Mouse (Mus musculus) mouse trophoblast stem cell (cell line): ENCODE results near the gene Dclk2.

Experiments used
- in situ Hi-C, 2 experiments: fragments of 300-500 bp; cut with MseI, MboI; formaldehyde crosslinking; loops; 2 replicates in 1 of 2; 3 replicates in 1 of 2; pipeline ENCODE4 v1.15.1; 2025

Gene Dclk2

GRCm38 (mm10) chr3:86761095-86762035 lies 159.3 kb downstream of the Dclk2 start:
- in situ Hi-C loops = no loop called here

- in situ Hi-C loops = no loop called here
These were observed 160.2 kb downstream of the Dclk2 start for GRCm38 (mm10) chr3:86760474-86760873.

- in situ Hi-C loops = no loop called here
These were observed 160.8 kb downstream of the Dclk2 start for GRCm38 (mm10) chr3:86759834-86760233.

GRCm38 (mm10) chr3:86759383-86759782 lies 161.3 kb downstream of the Dclk2 start:
- in situ Hi-C loops = no loop called here

- in situ Hi-C loops = no loop called here
These were observed 161.9 kb downstream of the Dclk2 start for GRCm38 (mm10) chr3:86758727-86759126.

GRCm38 (mm10) chr3:86756548-86756947 lies 164.1 kb downstream of the Dclk2 start:
- in situ Hi-C loops = no loop called here

GRCm38 (mm10) chr3:86754595-86755557 lies 165.8 kb downstream of the Dclk2 start:
- in situ Hi-C loops = no loop called here

GRCm38 (mm10) chr3:86754178-86754577 lies 166.5 kb downstream of the Dclk2 start:
- in situ Hi-C loops = no loop called here

GRCm38 (mm10) chr3:86750652-86751051 lies 170.0 kb downstream of the Dclk2 start:
- in situ Hi-C loops = no loop called here

GRCm38 (mm10) chr3:86745769-86746512 lies 174.7 kb downstream of the Dclk2 start:
- in situ Hi-C loops = no loop called here

- in situ Hi-C loops = no loop called here
These were observed 175.3 kb downstream of the Dclk2 start for GRCm38 (mm10) chr3:86745348-86745747.

- in situ Hi-C loops = no loop called here
These were observed 180.9 kb downstream of the Dclk2 start for GRCm38 (mm10) chr3:86739745-86740144.

GRCm38 (mm10) chr3:86738831-86739230 lies 181.8 kb downstream of the Dclk2 start:
- in situ Hi-C loops = no loop called here
